Mouse (Mus musculus): ENCODE measurements at regions not wholly inside any gene's neighbourhood (a gene's known extent, or its start where the extent isn't known, plus 50 kb on each side); places are given as distances from the start of the nearest gene placed in this dataset.

DNA sequence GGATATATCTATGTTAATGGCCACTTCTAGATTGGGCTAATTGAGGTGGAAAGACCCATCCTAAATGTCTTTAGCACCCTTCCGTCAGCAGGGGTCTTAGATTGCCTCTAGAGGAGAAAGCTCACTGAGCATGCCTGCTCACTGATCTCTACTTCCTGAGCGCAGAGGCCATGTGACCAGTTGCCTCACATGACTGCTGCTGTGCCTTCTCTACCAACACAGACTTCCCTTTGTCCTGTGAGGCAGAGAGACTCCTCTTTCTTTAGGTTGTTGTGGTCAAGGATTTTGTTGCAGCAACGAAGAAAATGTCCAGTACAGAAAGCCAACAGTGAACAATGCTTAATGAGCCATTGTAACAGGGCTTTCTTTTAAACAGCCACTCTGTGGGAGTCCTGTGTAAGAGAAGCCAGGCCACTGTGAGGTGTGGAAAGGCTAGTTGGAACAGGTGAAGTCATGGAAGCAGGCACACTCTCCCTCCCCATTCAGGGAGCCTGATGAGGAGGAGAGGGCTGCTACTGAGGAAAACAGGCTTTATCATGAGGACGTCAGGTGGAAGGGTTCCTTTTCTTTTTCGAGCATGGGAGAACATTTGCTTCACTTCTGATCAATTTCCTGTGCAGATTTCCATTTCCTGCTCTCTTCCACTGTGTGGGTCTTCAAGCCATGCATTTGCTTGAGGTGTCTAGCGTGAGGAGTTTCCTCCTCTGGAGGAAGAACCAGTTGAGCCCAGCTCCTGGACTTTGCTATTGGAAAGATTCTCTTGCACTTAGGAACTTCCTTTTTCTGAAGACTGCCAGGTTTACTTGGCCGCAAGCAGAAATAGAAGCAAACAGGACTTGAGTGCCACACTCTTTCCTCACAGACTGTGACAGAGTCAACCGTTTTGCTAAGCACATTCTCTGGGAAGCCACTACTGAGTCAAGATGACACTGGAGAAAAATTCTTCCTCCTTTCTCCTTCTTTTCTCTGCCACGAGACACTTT is 290.7 kb upstream of the Adgrl2 start:
- no peak for TF ChIP-seq POLR2A (IDR thresholded peaks at IDR 0.05; ENCODE audit: extremely low read depth, insufficient read depth, low read length)
- TF ChIP-seq CTCF (IDR thresholded peaks at IDR 0.05; ENCODE audit: extremely low read depth, insufficient read depth, low read length): no peak

All from cortical plate, adult 2 months (tissue).